Mouse (Mus musculus) yolk sac, embryonic 10.5 days (tissue): ENCODE measurements around the gene Hspa1a.
"Not testable (repeated sequence)": the region's sequence is repeated elsewhere in the genome, so short reads cannot be mapped to it uniquely, and the experiment has no call there.

Experiments used
- DNase-seq: peaks from one replicate; pipeline ENCODE4 v3.0.0-alpha.2; 2017; ENCODE audit warnings: low spot score

The Hspa1a gene

DNA sequence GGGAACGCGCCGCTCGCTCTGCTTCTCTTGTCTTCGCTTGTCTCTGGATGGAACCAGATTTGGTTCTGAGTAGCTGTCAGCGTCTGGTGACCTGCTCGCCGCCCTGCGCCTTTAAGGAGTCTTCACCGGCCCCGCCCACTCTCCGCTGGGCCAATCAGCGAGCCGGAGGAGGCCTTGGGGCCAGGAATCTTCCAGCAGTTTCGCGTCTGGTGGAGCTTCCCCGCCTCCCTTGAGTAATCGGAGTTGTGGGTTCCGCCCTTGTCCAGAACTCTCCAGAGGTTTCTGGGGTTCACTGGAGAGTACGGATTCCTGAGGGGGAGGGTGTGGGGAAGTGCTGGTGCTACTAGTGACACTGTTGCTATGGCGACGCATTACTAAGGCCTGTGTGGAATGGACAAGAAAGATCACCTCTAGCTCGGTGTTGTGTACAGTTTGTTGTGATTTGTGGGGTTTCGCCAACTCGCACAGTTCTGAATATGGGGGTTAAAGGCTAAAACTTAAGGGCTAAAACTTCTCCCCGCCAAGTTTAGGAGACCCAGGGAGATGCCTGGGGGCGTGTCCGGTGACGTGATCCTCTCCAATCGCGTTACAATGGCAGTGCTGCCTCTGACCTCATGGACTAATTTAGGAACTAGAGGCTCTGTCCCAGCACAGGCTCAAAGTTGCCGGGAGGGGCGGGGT, at the start of gene Hspa1a, which contains the start of gene Hspa1l:
Gene Hspa1a, minus strand, starts transcription at position 88 of the 681 bp plus-strand sequence.
Gene Hspa1l, plus strand, starts transcription at position 635 of the 681 bp plus-strand sequence.
- DNase-seq, result peak; percentile 83

DNA sequence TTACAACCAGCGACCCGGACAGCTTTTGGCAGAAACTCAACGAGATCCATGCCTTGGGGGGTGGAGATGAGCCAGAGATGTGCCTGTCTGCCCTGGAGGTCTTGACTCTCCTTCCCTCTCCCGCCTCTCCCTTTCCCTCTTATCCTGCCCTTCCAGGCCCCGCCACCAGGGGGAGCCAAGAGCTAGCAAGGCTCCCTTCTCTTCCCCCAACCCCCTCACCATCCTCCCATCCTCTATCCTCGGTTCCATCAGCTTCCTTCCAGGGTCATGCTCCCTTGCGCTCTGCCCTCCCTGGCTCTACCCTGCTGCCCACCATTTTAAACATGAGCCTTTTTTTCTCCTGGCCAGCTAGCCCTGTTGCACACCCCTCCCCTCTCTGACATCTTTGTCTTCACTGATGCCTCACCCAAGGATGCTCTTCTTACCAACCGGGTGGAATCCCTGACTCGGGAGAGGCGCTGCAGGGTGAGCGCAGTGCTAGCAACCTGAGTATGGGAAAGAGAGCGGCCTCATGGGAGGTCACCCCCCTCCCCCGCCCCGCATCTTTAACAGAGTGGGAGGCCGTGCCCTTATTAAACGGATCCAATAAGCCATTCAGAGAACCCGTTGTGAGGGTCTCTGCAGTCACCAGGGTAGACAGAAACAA, 49.3 kb upstream of the Hspa1a start:
- DNase-seq, result peak; percentile 83

DNA sequence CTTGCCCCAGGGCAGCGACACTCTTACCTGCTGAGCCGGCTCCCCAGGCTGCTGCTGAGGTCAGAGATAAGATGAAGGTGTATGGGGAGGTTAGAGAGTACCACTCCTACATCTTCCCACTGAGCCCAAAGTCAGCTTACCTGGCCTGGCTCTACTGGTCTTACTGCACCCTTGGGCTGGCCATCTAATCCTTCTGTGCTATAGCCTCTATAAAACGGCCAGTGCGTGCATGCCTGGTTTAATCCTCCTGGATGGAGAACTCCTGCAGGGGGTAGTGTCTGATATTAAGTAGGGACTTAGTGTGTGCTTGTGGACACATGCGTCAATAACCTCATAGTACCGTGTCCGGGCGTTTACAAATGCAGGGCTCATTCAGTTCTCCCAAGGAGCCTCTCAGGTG, 48.6 kb upstream of the Hspa1a start:
- no peak for DNase-seq

DNA sequence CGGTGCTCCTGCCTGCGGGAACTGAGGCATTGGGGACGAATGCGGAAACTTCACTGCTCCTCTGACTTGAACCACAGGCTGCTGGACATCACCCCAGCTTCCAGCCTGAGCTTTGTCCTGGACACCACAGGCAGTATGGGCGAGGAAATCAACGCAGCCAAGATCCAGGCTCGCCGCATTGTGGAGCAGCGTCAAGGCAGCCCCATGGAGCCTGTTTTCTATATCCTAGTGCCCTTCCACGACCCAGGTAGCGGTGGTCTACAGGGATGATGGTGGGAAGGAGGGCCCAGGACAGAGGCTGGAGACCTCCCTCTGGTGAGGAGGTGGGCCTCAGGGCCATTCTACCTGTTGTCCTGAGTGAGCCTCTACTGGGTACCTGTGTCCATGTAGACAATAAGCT, 47.9 kb upstream of the Hspa1a start:
- DNase-seq, result no peak

DNA sequence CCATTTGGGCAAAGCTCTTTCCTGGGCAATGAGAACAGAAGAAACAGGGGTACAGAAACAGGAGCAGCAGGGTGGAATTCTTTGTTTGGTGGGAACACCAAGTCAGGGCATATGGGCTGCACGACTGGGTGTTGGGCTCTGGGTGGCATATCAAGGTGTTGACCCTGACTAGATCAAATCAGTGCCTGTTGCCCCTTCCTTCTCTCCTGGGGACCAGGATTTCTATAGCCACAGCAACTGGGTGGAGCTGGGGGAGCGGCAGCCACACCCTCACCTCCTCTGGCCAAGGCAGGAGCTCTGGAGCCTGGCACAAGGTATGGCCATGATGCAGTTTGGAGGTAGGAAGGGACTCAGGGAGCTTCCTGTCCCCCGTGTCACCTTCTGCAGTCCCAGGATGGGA, 46.2 kb upstream of the Hspa1a start:
- DNase-seq, result no peak

DNA sequence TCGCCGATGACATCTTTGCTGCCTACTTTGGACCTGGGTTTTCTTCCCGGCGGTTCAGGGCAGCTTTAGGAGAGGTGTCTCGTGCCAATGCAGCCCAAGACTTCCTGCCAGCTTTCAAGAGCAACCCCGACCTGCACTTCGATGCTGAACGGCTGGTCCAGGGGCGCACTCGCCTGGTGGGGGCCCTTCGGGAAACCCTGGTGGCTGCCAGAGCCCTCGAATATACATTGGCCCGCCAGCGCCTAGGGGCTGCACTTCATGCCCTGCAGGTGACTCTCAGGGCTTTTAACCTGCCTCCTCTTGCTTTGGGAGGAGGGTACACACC, 45.7 kb upstream of the Hspa1a start:
- DNase-seq, result no peak

DNA sequence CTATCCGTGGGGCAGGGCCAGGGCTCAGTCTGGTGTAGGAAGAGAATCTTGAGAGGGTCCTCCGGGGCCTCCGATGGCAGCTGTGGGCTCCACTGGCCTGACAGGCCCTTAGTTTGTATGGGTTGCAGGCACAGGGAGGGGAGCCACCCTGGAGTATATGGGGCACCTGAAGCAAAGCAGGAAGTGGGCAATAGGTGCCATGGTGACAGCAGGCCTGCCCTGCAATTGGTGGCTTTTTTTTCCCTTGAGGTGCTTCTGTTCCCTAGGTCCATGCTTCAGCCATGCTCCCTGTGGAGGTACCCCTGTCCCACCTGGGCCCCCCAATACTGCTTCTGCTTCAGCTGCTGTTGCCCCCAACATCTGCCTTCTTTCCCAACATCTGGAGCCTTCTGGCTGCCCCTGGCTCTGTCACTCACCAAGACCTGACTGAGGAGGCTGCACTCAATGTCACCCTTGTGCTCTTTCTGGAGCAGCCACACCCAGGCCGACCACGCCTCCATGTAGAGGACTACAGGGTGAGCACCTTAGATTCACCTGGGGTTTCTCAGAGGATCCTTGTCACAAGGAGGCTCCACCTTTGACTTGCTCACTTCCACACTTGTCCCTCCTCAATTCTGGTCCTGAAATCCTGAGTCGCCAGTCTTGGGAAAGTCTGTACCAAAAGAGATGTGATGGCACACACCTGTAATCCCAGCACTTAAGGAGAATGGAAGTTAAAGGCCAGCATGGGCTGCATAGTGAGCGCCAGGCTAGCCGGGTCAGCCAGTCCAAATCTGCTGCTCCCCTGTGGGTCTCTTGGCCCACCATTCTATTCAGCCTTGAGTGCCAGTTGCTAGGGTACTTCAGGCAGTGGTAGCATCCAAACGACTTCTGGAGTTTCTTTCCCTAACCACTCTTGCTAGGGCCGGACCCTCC, 45.1 kb upstream of the Hspa1a start:
- DNase-seq, result no peak

DNA sequence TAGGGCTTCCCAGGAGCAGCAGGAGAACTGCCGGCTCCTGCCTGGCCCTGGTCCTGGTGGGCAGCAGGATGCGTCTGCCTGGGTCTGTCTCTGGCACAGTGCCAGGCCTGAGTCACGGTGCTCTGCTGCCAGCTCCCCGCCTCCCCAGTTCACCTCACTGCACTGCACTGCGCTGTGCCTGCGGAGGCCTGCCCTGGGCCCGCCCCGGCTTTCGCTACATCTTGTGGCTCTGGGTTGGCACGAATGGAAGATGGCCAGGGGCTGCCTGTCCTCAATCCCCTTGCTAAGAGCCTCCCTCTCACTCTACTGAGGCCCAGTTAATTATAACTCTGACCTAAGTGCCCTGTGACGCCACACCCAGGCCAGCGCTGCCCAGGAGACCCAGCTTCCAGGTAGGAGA, 44.4 kb upstream of the Hspa1a start, which contains the start of gene Vwa7:
Gene Vwa7, plus strand, starts transcription at position 204 of the 400 bp plus-strand sequence.
- no peak for DNase-seq

DNA sequence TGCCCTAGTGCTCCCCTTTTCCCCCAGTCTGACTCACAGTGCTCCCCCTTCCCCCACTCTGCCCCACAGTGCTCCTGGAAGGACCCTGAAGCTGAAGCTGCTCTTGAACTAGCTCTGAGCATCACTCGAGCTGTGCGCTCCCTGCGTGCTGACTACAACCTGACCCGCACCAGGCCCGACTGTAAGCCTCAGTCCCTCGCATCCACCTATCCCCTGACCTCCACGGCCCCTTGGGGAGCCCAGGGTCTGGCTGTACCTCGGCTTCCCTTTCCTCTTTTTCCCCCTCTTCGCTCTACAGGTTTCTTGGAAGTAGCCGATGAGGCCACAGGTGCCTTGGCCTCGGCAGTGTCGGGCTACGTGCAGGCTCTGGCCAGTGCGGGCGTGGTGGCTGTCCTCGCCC, 43.3 kb upstream of the Hspa1a start:
- DNase-seq, result no peak

DNA sequence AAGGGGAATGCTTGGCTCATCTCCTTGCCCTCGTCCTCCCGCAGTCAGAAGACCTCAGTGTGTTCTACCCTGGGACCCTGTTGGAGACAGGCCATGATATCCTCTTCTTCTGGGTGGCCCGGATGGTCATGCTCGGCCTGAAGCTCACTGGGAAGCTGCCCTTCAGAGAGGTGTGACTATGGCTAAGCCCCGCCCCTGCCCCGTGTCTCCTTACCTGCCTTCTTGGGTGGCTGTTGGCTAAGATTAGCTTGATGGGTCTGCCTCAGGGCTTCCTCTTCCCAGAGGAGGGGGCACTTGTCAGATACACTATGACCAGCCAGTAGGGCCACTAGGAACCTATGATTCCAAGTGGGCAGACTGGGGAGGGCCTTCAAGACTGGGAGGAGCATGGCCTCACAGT, 41.3 kb upstream of the Hspa1a start:
- no peak for DNase-seq

DNA sequence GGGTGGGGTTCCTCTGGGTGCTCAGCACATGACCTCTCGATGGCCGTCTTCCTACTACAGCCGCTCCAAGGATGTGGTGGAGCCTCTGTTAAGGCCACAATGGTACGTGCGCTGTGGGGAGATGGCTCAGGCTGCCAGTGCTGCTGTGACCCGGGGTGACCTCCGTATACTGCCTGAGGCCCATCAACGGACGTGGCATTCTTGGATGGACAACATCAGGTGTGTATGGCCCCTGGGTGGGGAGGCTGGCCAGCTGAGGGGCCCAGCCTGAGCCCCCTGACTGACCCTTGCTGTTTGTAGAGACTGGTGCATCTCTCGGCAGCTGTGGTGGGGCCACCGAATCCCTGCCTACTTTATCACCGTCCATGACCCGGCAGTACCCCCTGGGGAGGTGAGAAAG, 40.5 kb upstream of the Hspa1a start:
- DNase-seq, result no peak

DNA sequence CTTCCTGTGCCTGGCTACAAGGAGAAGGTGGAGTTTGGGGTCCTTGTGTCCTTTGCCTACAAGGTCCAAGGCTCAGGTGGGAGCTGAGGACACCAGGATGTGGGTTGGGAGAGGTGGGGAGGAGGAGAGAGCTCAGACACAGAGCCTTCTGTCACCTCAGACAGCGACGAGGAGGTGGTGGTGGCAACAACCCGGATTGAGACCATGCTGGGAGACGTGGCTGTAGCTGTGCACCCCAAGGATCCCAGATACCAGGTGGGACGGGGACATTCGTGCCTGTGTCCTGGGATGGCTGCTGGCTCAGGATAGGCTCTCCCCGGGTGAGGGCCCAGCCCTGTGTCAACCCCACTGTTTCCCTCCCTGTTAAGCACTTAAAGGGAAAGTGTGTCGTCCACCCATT, 39.5 kb upstream of the Hspa1a start:
- no peak for DNase-seq

DNA sequence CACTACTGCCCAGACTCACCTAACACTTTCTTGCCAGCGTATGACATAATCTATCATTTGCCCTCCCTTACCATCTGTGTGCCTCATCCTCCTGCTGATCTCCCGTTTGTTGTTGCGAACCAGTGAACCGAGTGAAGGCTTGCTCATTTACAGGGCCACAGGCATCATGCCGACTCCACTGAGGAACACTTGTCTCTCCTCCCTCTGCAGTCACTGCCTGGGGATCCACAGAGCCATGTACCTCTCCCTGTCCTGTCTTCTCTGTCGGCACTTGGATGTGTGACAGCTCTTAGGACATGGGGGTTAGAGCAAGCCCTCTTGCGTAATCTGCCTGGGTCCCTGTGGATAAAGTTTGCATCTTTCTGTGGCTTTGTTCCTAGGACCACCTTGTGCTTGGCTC, 37.6 kb upstream of the Hspa1a start:
- DNase-seq, result no peak

DNA sequence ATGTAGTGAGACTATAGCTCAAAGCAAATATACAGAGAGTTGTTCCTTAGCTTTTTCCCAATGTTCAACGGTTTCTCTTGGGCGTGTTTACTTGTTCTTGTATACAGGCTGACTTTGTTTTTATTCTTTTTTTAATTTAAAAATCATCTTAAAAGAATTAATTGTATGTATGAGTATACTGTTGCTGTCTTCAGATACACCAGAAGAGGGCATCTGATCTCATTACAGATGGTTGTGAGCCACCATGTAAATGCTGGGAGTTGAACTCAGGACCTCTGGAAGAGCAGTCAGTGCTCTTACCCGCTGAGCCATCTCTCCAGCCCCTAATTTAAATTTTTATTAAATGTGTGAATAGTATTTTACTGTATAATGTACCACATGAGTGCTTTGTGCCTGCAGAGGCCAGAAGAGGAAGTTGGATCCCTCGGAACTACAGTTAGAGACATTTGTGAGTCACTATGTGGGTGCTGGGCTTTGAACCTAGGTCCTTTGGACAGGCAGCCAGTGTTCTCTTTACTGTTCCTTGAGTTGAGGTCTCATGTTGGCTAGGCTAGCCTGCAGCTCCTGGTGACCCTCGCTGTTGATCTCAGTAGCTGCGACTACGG, 35.5 kb upstream of the Hspa1a start:
- DNase-seq, result no peak

DNA sequence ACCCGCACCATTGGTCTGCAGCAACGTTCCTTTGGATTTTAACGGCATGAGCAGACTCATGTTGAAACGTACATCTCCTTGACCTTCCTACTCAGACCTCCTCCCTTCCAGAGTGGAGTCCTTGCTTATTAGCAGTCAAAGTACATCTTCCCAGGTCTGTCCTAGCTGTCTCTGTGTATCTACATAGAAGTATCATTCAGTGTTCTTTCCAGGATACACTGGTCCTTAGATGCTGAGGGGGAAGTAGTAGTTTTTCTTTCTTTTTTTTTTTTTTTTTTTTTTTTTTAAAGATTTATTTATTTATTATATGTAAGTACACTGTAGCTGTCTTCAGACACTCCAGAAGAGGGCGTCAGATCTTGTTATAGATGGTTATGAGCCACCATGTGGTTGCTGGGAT, 33.9 kb upstream of the Hspa1a start:
- DNase-seq, result not testable (repeated sequence)

DNA sequence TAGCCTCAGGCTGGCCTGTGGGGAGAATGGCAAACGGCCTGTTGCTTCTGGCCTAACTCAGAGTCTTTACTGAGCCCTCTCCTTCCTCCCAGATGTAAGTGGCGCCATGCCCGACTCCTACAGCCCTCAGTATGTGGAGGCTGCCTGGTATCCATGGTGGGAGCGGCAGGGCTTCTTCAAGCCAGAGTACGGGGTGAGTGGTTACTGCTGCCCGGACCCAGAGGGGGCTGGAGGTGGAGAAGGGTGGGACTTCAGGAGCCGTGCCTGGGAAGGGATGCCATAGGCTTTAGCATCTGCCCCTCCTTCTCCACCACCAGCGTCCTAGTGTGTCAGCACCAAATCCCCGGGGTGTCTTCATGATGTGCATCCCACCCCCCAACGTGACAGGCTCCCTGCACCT, 33.2 kb upstream of the Hspa1a start:
- no peak for DNase-seq

DNA sequence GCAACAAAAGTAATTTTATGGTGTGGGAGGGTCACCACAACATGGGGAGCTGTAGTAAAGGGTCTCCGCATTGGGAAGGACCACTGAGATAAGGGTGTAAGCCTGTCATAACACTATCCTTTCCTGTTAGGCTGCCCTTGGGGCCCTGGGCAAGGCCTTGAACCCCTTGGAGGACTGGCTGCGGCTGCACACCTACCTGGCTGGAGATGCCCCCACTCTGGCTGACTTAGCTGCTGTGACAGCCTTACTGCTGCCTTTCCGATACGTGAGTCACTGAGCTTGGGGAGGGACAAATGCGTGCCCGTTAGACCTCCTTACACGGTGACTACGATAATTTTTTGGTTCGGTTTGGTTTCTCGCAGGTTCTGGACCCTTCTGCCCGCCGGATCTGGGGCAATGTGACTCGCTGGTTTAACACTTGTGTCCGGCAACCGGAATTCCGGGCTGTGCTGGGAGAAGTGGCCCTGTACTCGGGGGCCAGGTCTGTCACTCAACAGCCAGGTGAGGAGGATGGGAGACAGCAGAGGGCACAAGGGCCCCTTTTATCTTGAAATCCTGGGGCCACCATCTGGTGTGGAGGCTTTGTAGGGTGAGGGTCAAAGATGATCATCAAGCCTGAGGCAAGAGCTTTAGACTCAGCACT, 32.2 kb upstream of the Hspa1a start:
- DNase-seq, result no peak

DNA sequence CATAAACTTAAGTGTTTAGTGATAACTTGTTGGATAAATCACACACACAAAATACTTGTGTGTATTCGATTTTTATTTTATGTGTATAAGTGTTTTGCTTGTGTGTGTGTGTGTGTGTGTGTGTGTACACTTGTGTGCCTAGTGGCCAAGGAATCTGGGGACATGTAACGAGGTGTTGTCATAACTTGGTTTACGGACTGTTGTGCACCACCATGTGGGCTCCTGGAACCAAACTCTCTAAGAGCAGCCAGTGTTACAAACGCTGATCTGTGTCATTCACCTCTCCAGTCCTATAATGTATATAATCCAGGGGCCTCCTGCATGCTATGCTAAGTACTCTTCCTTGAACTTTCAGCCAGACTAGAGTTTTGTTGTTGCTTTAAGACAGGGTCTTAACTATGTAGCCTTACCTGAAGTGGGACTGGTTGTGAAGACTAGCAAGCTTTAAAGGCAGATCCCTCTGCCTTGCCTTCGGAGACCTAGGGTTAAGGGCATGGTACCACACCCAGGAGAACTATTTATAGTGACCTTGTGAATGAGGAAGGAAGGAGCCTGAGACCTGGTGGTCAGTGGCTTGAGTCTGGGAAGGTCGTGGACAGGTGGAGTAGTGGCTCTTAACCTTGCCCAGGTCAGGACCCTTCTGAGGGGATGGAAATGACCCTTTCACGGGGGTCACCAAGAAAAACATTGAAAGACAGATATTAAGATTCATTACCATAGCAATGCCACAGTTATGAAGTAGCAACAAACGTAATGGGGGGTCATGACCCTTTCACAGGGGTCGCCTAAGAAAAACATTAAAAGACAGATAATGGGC, 31.3 kb upstream of the Hspa1a start:
- DNase-seq, result no peak

DNA sequence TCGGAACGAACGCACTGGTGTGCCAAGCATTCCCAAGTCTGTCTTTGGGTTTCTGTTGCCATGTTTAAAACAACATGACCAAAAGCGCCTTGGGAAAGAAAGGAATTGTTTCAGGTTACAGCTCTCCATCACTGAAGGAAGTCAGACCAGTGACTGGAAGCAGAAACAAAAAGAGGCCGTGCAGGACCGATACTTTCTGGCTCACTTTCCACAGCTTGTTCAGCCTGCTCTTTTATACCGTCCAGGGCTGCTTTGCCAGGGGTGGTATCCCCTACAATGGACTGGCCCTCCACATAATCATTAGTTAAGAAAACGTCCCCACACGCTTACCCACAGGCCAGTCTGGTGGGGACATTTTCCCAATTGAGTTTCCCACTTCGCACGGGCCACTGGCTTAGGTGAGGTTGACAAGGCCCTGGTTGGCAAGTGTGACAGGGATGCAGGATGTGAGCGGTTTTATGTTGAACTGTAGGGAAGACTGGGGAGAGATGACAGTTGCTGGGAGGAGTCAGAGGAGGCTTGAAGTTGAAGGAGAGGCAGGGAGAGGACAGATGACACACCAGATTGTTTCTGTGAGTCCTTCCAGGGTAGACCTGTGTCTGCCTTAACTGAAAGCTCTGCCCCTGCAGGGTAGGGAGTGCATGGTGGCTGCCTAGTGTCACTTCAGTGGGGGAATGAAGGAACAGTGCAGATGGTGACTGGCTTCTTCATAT, 30.4 kb upstream of the Hspa1a start:
- DNase-seq, result no peak

DNA sequence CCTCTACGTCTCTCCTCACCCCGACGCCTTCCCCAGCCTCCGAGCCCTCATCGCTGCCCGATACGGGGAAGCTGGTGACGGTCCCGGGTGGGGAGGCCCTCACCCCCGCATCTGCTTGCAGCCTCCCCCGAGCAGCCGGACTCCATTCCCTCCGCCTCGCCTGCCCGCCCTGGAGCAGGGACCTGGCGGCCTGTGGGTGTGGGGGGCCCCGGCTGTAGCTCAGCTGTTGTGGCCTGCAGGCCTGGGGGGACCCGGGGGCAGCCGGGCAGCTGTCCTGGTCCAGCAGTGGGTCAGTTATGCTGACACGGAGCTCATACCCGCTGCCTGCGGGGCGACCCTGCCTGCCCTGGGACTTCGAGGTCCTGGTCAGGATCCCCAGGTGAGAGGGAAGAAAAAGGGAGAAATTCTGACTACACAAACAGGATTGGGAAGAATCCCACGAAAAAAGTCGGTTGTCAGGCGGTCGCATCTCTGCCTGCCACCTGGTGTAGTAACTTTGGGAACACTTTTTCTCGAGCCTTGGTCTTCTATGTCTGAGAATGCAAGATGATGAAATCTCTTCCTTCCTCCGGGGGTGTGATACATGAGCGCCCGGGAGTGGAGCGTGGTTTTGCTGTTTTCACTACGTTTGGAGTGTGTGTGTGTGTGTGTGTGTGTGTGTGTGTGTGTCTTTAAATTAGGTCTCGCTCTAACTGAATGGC, 29.6 kb upstream of the Hspa1a start:
- no peak for DNase-seq
